Mouse (Mus musculus): ENCODE data around the gene Tsfm.
"Not testable (repeated sequence)": the region's sequence is repeated elsewhere in the genome, so short reads cannot be mapped to it uniquely, and the experiment has no call there.

Gene Tsfm

DNA sequence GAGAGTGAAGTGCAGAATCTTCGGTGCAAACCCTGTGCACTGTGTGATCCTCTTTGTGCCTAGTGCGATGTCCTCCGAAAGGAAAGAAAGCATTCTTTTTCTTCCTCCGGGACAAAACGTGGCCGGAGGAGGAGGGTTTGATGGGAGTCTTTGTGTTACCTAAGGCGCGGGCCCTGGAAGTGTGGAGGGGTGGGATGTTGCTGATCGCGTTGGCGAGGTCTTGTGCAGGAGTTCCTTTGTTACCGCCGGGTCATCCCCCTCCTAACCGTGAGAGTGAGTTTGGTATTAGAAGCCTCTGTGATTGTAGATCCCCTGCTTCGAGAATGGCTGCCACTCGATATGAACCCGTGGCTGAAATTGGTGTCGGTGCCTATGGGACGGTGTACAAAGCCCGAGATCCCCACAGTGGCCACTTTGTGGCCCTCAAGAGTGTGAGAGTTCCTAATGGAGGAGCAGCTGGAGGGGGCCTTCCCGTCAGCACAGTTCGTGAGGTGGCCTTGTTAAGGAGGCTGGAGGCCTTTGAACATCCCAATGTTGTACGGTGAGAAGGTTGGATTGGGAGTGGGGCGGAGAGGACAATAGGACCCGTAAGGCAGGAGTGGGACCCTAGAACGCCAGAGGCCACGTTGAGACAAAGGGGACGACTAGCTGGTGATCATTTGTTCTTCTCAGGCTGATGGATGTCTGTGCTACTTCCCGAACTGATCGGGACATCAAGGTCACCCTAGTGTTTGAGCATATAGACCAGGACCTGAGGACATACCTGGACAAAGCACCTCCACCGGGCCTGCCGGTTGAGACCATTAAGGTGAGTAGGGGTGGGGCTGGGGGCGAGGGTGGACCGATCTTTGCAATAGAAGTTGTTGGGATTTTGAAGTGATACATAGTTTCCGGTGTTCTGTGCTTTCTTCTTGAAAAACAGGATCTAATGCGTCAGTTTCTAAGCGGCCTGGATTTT lies 33.6 kb upstream of the Tsfm start:
- no peak for DNase-seq (ENCODE audit: low spot score in 2 of 2)

DNA sequence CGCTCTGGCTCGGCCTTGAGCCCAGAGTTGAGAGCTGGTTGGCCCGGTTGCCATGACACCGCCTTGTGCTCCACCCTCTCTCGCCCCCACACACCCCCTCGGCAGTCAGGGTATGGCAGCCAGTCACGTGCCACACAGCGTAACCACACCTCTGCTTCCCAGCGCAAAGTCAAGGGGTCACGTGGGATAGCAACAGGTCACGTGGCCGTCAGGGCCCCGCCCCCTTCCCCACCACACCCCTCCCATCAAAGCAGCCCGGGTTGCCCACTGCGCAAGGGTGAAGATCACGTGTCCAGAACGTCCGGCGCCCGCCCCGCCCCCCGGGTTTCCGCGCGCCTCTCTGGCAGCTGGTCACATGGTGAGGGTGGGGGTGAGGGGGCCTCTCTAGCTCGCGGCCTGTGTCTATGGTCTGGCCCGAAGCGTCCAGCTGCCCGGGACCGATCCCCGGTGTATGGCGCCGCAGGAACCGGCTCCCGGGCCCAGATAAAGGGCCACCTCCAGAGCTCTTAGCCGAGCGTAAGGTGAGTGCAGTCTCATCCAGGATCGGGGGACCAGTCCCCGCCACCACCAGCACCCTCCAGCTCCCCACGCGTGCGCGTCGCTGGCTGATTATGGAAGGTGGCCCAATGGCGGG lies 32.7 kb upstream of the Tsfm start, which contains the start of gene Cdk4:
Gene Cdk4 (plus strand): TSS at position 296 of the 634 bp plus-strand sequence.
- DNase-seq (ENCODE audit: low spot score in 2 of 2) = peak; percentile 98 to 99

DNA sequence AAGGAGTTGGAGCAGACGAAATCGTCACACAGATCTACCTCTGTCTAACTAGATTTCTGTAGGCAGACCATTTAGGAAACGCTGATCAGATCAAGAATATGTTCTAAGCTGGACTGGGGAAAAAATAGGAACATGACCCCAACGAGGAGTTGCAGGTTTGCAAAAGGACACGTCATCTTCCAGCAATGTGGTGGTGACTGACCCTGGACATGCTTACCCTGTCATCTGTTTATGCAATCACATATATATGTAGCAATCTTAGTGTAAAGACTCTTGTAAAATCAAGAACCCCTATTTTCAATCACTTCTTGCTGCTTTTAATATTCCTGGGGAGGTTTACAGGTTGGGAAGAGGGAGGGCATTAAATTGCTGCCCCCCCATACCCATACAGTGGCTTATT lies 31.9 kb upstream of the Tsfm start:
- DNase-seq (ENCODE audit: low spot score in 2 of 2) = no peak

DNA sequence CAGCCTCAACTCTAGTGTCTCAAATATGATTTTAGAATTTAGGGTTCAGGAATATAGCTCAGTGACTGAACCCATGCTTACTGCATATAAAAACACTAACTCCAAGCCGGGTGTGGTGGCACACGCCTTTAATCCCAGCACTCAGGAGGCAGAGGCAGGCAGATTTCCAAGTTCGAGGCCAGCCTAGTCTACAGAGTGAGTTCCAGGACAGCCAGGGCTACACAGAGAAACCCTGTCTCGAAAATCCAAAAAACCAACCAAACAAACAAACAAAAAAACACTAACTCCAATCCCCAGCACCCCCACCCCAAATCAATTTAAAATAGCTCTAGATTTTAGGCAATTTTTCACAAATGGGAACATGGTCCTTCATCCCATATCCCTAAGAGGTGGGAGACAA lies 31.5 kb upstream of the Tsfm start:
- DNase-seq (ENCODE audit: low spot score in 2 of 2) = not testable (repeated sequence)

DNA sequence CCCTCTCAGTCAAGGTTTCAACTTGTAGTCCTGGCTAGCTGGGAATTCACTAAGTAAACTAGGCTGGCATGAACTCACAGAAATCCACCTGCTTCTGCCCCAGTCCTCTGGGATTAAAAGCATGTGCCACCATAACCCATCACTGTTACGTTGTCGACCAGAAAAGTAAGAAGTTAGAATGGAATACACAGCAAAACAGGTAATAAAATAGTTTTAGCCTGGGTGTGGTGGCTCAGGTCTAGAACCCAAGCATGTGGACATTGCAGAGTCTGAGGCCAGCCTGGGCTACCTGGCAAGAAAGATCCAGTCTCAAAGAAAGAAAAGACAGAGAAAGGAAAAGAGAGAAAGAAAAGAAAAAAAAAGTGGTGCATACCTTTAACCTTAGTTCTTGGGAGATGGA lies 30.9 kb upstream of the Tsfm start:
- no peak for DNase-seq (ENCODE audit: low spot score in 2 of 2)

DNA sequence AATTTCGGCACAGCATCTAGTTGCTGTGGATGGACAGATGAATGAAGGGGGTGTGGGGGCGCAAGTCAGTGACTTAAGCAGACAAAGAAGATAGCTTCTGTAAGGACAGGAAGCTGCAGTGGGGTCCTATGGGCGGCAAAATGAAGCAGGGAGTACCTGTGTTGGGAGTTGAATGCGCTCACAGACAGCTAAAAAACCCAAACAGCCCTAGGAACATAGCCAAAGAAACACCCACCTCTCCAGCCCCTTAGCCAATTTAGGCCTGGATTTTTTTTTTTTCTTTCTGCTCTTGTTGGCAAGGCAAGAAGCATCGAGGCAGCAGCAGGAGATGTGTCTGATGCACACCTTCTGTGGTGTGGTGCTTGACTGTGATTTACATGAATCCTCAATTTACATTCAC lies 30.4 kb upstream of the Tsfm start:
- no peak for DNase-seq (ENCODE audit: low spot score in 2 of 2)

DNA sequence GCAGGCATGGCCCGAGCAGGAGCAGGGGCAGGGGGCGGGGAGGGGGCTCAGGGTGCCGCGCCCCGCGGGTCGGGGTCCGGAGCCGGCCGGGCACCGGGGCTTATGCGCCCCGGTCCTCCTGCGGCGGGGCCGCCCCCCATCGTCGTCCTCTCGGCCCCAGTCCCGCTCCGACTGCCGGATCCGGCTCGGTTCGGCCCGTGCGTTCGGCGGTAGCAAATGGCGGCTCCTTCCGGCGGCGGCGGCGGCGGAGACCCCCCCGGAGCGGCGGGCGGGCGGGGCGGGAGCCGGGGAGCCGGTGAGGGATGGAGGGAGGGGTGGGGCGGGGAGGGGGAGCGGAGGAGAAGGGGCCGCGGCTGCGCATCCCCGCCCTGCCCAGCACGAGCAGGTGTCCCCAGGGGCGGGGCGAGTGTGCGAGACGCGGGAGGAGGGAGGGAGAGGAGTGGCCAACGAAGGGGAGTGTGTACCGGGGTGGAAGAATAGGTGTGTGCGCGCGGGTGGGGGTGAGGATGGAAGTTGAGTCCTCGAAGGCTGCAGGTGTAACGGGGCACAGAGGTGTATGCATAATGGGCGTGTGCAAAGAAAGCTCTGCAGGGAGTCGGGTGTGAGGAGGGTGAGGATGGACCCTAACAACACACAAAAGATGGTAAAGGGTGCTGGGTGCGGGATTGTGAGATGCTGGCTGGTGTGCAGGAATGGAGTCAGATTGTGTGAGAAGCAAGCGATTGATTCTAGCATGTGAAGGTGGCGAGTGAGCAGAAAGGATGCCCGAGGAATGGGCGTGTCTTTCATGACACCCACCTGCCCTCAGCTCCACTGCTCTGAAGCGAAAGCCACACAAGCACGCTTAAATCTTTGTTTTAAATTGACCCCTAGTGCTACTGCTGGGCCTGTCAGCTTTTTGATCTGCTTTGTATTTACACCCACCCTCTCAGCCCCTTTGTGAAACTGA lies 29.6 kb upstream of the Tsfm start, which contains the start of gene March9:
Gene March9 (minus strand): TSS at position 217 of the 949 bp plus-strand sequence.
- peak in 1 of 2 experiments; percentile 79 for DNase-seq (ENCODE audit: low spot score in 2 of 2)

DNA sequence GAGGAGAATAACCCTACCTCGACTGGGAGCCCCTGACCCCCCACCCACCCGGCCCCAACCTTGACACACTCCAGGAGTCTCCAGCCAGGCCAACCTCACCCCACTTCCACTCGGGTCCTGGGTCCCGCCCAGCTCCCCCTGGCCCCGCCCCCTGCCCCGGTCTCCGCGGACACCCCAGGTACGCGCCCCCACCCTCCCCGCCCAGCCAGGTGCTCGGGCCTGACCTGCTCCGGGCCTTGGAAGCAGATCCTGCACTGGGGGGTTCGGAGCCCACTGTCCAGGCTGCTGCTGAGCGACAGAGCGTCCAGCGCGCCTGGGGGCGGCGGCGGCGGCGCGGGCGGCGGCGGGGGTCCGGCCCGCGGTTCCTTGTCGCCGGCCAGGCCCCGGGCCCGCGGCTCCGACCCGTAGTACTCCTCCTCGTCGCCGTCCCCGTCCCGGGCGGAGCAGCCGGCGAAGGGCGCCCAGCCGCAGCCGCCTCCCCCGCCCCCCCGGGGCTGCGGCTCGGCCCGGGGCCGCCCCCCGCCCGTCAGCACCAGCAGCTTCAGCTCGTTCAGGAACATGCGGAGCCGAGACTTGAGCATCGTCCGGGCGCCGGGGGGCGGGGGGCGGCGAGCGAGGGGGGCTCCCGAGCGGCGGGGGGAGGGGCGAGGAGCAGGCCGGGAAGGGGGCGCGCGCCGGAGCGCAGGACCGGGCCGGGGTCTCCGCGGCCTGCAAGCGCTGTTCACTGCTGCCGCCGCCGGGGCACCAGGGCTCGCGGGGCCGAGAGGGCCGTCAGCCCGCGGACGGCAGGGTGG lies 28.7 kb upstream of the Tsfm start:
- no peak for DNase-seq (ENCODE audit: low spot score in 2 of 2)

DNA sequence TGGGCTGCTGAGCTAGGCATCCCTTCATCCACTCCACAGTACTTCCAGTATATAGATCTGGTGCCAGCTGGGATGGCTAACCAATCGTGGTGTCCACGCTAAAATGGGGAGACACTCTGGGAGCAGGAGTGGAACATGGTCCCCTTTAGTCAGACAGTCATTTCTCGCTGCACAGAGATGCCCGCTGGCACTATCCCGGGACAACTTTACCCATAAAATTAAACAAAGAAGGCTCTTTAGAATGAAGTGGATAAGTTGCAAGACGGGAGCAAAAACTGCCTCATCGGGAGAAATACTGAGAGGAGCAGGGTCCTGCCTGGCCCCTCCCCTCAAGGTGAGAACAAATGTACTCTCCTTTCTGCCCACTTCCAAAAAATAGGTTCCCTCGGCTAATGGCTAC lies 28.1 kb upstream of the Tsfm start:
- DNase-seq (ENCODE audit: low spot score in 2 of 2) = no peak

DNA sequence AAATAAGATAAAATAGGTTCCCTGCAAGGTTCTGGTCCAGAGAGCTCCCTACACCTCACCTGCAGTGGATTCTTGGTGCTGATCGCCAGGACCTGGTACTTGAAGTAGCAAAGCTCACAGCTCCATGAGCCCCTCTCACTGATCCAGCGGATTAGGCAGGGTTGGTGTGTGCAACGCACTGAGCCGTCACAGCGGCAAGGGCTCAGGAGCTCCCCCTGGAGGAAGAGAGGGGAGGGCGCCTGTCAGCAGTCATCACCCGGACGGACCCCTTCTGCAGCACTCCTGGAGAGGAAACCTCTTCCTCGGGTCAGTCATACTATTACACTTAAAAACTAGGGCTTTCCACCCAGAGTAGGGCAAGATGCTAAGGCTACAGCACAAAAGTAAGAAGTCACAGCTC lies 27.5 kb upstream of the Tsfm start:
- DNase-seq (ENCODE audit: low spot score in 2 of 2) = no peak

DNA sequence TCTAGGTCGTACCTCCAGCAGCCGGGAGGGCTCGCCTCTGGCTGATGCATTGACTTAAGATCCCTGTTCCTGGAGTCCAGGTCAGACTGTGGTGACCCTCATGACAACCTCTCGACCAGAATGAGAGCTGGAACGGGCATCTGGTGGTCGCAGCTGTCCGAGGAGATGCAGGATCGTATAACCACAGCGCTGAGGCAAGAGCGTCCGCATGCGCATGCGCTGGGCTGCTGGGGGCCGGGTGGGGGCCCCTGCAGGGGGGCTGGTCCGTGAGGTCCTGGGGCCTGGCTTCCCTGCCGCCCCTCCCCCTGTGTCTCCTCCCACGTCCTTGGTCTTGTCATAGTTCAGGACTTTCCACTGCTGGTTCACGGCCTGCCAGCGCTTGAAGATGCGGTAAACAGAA lies 25.9 kb upstream of the Tsfm start:
- DNase-seq (ENCODE audit: low spot score in 2 of 2) = no peak

DNA sequence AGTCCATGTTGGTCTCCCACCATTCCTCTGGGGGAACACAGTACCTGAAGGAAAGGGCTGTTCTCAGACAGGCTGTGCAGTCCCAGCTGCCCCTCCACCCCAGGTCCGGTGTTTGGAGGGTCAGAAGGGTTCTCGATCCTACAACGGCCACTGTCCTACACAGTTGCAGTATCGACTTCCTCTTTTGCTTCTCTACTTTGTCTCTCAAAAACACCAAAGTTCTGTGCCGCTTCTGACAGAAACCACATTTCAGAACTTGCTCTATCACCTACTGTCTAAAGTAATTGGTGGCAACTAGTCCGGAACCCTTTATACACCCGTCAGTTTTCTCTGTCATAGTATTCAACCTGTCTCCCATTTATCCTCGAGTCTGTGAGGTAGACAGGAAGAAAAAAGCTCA lies 24.8 kb upstream of the Tsfm start:
- no peak for DNase-seq (ENCODE audit: low spot score in 2 of 2)

DNA sequence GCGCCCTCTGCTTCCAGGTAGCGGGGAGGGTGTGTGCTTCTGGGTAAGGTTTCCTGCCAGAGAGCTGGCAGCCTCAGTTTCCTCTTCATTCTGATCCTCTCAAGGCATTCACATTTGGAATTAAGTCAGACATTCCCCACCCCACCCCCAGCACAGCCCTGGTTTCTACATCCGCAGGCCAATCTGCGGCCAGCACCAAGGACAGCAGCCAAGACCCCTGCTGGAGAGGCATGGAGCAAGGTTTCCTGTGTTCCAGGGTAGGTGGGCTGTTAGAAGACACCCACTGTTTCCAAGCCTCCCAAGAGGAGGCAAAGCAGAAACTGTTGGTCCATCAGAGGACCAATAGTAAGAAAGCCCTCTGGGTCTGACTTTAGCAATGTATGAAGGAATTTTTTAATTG lies 24.0 kb upstream of the Tsfm start:
- no peak for DNase-seq (ENCODE audit: low spot score in 2 of 2)

DNA sequence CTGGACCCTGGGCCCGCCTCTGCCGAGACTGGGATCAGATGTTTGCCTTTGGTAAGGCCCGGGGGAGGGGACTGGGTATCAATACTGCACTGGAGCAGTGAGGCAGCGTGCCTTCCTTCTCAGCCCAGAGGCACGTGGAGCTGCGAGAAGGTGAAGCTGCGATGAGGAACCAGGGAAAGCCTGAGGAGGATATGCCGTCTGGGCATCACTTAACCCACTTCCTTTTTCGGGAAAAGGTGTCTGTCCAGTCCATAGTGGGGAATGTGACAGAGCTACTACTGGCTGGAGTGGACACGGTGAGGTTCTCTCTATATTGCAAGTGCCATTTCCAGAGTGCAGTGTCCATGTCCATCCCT lies 19.5 kb upstream of the Tsfm start:
- no peak for DNase-seq (ENCODE audit: low spot score in 2 of 2)

DNA sequence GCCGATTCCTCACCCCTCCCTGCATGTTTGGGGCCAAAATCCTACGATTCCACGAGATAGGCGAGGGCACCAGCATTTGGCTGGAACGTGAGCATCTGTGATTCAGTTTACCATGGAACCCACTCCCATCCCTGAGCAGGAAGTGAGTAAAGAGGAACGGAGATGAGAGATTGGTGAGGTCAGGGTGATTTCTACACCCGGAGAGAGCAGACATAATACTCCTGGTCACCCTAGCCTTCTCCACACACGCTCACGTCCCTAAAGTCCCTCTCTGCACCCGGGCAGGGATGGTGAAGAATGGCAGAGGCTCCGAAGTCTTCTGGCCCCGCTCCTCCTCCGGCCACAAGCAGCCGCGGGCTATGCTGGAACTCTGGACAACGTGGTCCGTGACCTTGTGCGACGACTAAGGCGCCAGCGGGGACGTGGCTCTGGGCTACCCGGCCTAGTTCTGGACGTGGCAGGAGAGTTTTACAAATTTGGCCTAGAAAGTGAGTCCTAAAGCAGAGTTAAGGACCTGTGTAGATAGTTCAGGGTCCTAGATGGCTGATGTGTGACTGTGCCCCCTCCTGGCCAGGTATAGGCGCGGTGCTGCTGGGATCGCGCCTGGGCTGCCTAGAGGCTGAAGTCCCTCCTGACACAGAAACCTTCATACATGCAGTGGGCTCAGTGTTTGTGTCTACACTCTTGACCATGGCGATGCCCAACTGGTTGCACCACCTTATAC lies 18.9 kb upstream of the Tsfm start:
- no peak for DNase-seq (ENCODE audit: low spot score in 2 of 2)

DNA sequence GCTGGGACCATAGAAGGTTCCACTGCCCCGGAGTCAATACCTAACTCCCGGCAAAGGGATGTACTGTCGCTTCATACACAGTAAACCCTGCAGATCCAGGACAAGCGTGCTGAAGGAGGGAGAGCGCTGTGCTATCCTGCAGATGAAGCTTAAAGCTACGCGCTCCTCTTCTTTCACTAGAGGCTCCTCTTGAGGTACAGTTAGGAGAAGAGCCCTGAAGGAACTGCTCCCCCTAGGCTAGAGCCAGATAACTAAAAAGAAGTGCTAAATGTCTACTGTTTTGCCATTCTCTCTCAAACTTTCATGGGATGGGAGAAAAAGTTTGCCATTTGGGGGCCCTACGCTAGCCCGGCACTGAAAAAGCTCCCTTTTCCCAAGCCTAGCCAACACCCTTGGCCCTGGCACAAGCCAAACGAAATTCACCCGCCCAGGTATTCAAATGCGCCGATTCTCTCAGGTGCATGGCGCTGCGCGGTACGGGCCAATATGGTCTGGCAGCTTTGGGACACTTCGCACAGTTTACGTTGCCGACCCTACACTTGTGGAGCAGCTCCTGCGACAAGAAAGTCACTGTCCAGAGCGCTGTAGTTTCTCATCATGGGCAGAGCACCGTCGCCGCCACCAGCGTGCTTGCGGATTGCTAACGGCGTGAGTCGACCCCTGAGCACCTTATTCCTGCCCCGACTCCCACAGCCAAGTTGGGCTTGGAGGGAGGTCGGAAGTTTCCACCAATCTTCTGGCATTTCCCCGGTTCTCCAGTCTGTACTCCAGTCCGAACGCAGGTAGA lies 18.2 kb upstream of the Tsfm start:
- no peak for DNase-seq (ENCODE audit: low spot score in 2 of 2)

DNA sequence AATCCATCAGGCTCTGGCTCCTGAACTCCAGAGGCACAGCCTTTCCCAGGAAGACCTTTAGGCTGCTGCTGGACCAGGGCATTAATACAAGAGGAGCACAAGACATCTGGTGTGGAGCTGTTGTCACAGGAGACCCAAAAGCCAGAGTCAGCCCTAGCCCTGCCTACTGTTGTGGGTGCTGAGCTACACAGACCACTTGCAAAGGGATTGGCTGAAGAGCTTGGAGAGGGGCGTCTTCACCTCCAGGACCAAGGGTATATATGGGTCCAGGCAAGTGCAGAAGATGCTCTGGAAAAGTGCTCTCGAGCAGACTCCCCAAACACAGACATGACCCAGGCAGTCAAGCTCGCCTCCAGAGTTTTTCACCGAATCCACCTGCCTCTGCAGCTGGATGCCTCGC lies 17.3 kb upstream of the Tsfm start, which contains the start of gene Cyp27b1:
Gene Cyp27b1 (plus strand): TSS at position 297 of the 400 bp plus-strand sequence.
- DNase-seq (ENCODE audit: low spot score in 2 of 2) = no peak

DNA sequence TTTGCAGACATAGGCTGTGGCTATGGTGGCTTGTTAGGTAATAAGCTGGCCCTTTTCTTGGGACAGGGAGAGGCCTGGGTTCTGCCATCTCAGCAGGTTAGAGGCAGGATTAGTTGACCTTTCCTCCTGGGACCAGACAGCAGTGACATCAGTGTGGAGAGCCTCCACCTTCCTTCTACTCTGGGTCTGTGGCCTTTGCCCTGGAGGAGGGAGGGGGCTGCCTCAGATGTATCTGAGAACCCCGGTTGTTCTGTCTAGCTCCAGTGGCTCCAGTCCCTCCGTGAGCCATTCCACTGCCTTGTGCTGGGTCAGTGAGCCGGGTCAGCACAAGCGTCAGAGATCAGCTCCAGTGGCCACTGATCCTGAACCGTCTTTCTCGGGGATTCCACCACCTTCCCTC lies 12.5 kb upstream of the Tsfm start:
- no peak for DNase-seq (ENCODE audit: low spot score in 2 of 2)

DNA sequence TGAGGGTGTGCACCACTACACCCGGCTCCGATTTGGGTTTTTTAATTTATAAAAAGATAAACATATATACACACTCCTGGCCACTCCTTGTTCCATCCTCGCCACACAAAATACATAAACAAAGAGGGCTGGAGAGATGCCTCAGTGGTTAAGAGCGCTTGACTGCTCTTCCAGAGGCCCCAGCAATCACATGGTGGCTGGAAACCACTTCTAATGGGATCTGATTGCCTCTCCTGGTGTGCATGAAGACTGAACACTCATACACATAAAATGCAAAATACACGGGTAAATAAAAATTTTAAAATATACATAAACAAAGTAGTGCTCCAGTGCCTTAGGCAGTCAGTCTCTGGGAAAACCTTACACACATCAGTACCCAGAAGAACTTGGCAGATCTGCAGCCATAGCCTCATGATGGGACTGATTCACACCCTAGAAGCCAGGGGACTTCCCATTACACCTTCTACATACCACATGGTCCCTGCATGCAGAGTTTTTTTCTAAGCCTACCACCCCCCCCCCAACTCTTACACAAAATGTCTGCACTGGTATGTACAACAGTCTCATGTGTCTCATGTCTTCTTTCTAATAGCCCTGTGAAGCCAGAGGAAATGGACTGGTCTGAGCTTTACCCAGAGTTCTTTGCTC lies 12.0 kb upstream of the Tsfm start:
- no peak for DNase-seq (ENCODE audit: low spot score in 2 of 2)

Data from right cerebral cortex, postnatal 36 days (tissue).